Mouse (Mus musculus): Measurements from ENCODE around the gene Rab34. TPM values are rescaled to one million over a fixed set of nuclear protein-coding genes. Genes with fewer than 3 reads are reported as not detected.

Gene Rab34
- polyA plus RNA-seq, 1 experiment: 10.8 TPM

DNA sequence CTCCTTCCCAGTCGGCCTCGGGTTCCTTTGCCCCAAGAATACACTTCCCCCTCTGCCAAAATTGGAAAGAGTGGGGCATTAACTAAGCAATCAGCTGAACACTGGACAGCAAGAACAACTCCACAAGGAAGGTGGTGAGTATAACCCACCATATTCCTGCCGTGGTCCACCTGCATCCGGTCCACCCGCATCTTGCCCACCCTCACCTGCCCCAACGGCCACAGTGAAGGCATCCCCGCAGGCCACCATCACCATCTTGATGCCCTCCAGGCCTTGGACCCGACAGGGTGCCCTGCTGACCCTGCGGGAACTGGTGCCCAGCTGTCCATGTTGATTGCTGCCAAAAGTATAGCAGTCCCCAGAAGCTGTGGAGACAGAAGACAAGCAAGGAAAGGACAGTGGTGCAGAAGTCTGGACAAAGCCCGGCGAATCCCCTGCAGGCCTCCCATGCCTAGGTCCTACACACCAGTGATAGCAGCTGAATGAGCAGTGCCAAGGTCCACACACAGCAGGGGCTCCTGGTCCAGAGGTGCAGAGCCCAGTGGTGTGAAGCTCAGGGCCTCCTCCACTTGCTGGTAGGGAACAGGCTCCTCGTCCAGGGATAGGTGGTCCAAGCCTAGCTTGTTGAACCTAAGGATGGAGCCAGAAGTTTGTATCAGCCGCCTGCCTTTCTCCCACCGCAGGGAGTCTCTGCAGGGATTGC lies 20.8 kb upstream of the Rab34 start:
- DNase-seq (ENCODE audit: low read depth in 1 of 2, low spot score in 2 of 2): no peak
- peaks cover 24% of the 10 kb centered on the region for H3K4me1 ChIP-seq (ENCODE audit: control insufficient read depth, insufficient read depth, insufficient read length)
- WGBS: 95% methylated on average over 14 of the region's 14 CpGs
- no peaks in the 10 kb centered on the region for H3K36me3 ChIP-seq (ENCODE audit: control insufficient read depth, insufficient read depth, low read length)
- H3K4me3 ChIP-seq (ENCODE audit: extremely low read depth, insufficient read depth, insufficient read length): no peak overlapping the region
- H3K27ac ChIP-seq (ENCODE audit: insufficient read depth, low read length): no peak overlapping the region
- no peak for TF ChIP-seq POLR2A (IDR thresholded peaks at IDR 0.05; ENCODE audit: low read depth, low read length)
- TF ChIP-seq CTCF (IDR thresholded peaks at IDR 0.05; ENCODE audit: extremely low read depth, insufficient read depth, insufficient read length, insufficient replicate concordance): no peak
- H3K27me3 ChIP-seq (ENCODE audit: control insufficient read depth, insufficient read depth, low read length): no peaks in the 10 kb centered on the region

GRCm38 (mm10) chr11:78168541-78169468 lies 19.4 kb upstream of the Rab34 start:
- DNase-seq (ENCODE audit: low read depth in 1 of 2, low spot score in 2 of 2): peak; percentile 59 to 69
- no peak for TF ChIP-seq CTCF (IDR thresholded peaks at IDR 0.05; ENCODE audit: extremely low read depth, insufficient read depth, insufficient read length, insufficient replicate concordance)
- TF ChIP-seq POLR2A (IDR thresholded peaks at IDR 0.05; ENCODE audit: low read depth, low read length): no peak
- H3K36me3 ChIP-seq (ENCODE audit: control insufficient read depth, insufficient read depth, low read length): no peaks in the 10 kb centered on the region
- peak overlapping the region; percentile 48 for H3K4me3 ChIP-seq (ENCODE audit: extremely low read depth, insufficient read depth, insufficient read length)
- peak overlapping the region; percentile 69 for H3K27ac ChIP-seq (ENCODE audit: insufficient read depth, low read length)
- H3K4me1 ChIP-seq (ENCODE audit: control insufficient read depth, insufficient read depth, insufficient read length): peaks cover 15% of the 10 kb centered on the region
- H3K27me3 ChIP-seq (ENCODE audit: control insufficient read depth, insufficient read depth, low read length): no peaks in the 10 kb centered on the region
- WGBS: 23% methylated on average over 19 of the region's 19 CpGs

GRCm38 (mm10) chr11:78170306-78170705 lies 17.9 kb upstream of the Rab34 start:
- Histone ChIP-seq H3K4me1 (ENCODE audit: control insufficient read depth, insufficient read depth, insufficient read length) (peaks cover 12% of the 10 kb centered on the region), H3K4me3 (ENCODE audit: extremely low read depth, insufficient read depth, insufficient read length) (no peak overlapping the region), H3K27me3 (ENCODE audit: control insufficient read depth, insufficient read depth, low read length) (no peaks in the 10 kb centered on the region), H3K27ac (ENCODE audit: insufficient read depth, low read length) (no peak overlapping the region), H3K36me3 (ENCODE audit: control insufficient read depth, insufficient read depth, low read length) (no peaks in the 10 kb centered on the region)
- WGBS: 78% methylated on average over 15 of the region's 15 CpGs
- TF ChIP-seq CTCF (IDR thresholded peaks at IDR 0.05; ENCODE audit: extremely low read depth, insufficient read depth, insufficient read length, insufficient replicate concordance) (no peak), POLR2A (IDR thresholded peaks at IDR 0.05; ENCODE audit: low read depth, low read length) (no peak)
- no peak for DNase-seq (ENCODE audit: low read depth in 1 of 2, low spot score in 2 of 2)

DNA sequence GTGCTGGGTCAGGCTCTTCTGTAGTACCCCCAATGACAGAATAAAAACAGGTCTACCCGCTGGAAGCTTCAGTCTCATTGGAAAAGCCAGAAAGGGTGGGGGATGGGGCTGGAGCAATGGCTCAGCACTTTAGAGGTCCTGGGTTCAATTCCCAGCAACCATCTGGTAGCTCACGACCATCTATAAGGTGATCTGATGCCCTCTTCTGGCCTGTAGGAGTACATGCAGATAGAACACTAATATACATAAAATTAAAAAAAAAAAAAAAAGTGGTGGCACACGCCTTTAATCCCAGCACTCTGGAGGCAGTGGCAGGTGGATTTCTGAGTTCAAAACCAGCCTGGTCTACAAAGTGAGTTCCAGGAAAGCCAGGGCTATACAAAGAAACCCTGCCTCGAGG lies 16.9 kb upstream of the Rab34 start:
- no peak for DNase-seq (ENCODE audit: low read depth in 1 of 2, low spot score in 2 of 2)
- H3K36me3 ChIP-seq (ENCODE audit: control insufficient read depth, insufficient read depth, low read length): no peaks in the 10 kb centered on the region
- H3K4me3 ChIP-seq (ENCODE audit: extremely low read depth, insufficient read depth, insufficient read length): no peak overlapping the region
- WGBS: 72% methylated on average over 4 of the region's 4 CpGs
- no peak overlapping the region for H3K27ac ChIP-seq (ENCODE audit: insufficient read depth, low read length)
- no peaks in the 10 kb centered on the region for H3K27me3 ChIP-seq (ENCODE audit: control insufficient read depth, insufficient read depth, low read length)
- H3K4me1 ChIP-seq (ENCODE audit: control insufficient read depth, insufficient read depth, insufficient read length): peaks cover 10% of the 10 kb centered on the region
- TF ChIP-seq POLR2A (IDR thresholded peaks at IDR 0.05; ENCODE audit: low read depth, low read length) (no peak), CTCF (IDR thresholded peaks at IDR 0.05; ENCODE audit: extremely low read depth, insufficient read depth, insufficient read length, insufficient replicate concordance) (no peak)

DNA sequence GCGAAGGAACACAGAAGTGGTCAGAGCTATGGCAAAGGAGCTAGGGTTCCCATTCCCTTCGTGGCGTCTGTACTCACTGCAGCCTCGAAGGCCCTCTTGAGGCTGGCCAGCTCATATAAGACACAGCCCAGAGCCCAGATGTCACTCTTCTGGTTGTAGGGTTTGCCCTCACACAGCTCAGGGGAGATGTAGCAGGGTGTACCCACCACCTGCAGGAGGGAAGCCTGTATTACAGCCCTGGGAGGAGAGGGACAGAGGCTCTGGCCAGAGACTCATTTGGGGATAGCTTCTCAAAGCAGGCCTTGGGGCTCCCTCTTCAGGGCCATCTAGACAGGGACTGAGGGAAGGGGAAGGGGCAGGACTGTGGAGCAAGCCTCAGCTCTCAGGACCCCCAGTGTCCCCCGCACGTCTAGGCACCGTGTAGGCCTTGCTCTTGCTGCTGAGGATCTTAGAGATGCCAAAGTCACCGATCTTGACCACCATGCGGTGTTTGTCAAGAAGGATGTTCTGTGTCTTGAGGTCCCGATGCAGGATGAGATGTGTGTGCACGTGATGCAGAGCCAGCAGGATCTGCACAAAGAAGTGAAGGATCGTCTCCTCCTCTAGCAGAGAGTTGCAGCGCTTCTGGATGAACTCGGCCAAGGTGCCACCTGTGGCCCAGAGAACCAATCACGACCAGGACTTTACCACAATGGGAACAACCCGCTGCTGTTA lies 16.0 kb upstream of the Rab34 start:
- no peaks in the 10 kb centered on the region for H3K36me3 ChIP-seq (ENCODE audit: control insufficient read depth, insufficient read depth, low read length)
- no peak overlapping the region for H3K4me3 ChIP-seq (ENCODE audit: extremely low read depth, insufficient read depth, insufficient read length)
- TF ChIP-seq POLR2A (IDR thresholded peaks at IDR 0.05; ENCODE audit: low read depth, low read length) (no peak), CTCF (IDR thresholded peaks at IDR 0.05; ENCODE audit: extremely low read depth, insufficient read depth, insufficient read length, insufficient replicate concordance) (no peak)
- 91% methylated on average over 16 of the region's 16 CpGs for WGBS
- H3K4me1 ChIP-seq (ENCODE audit: control insufficient read depth, insufficient read depth, insufficient read length): peaks cover 10% of the 10 kb centered on the region
- no peak for DNase-seq (ENCODE audit: low read depth in 1 of 2, low spot score in 2 of 2)
- H3K27me3 ChIP-seq (ENCODE audit: control insufficient read depth, insufficient read depth, low read length): no peaks in the 10 kb centered on the region
- no peak overlapping the region for H3K27ac ChIP-seq (ENCODE audit: insufficient read depth, low read length)

- TF ChIP-seq CTCF (IDR thresholded peaks at IDR 0.05; ENCODE audit: extremely low read depth, insufficient read depth, insufficient read length, insufficient replicate concordance) (no peak), POLR2A (IDR thresholded peaks at IDR 0.05; ENCODE audit: low read depth, low read length) (no peak)
- no peaks in the 10 kb centered on the region for H3K27me3 ChIP-seq (ENCODE audit: control insufficient read depth, insufficient read depth, low read length)
- H3K27ac ChIP-seq (ENCODE audit: insufficient read depth, low read length): no peak overlapping the region
- DNase-seq (ENCODE audit: low read depth in 1 of 2, low spot score in 2 of 2): no peak
- H3K36me3 ChIP-seq (ENCODE audit: control insufficient read depth, insufficient read depth, low read length): no peaks in the 10 kb centered on the region
- H3K4me3 ChIP-seq (ENCODE audit: extremely low read depth, insufficient read depth, insufficient read length): no peak overlapping the region
- peaks cover 10% of the 10 kb centered on the region for H3K4me1 ChIP-seq (ENCODE audit: control insufficient read depth, insufficient read depth, insufficient read length)
- WGBS: 94% methylated on average over 19 of the region's 19 CpGs
Observed at GRCm38 (mm10) chr11:78172748-78173383, 15.4 kb upstream of the Rab34 start.
